Mouse (Mus musculus) erythroblast, embryonic 14.5 days (primary cell): Measurements from ENCODE around the gene Asb15.

Experiments used
- GATA1 ChIP-seq: IDR thresholded peaks from 2 replicates; pipeline ENCODE4 v1.6.1; 2012; ENCODE audit warnings: low read length, inconsistent platforms, mixed read lengths
- TAL1 ChIP-seq: IDR thresholded peaks from 3 replicates; pipeline ENCODE4 v1.6.1; 2012; ENCODE audit warnings: low read length, inconsistent platforms, mixed read lengths

DNA sequence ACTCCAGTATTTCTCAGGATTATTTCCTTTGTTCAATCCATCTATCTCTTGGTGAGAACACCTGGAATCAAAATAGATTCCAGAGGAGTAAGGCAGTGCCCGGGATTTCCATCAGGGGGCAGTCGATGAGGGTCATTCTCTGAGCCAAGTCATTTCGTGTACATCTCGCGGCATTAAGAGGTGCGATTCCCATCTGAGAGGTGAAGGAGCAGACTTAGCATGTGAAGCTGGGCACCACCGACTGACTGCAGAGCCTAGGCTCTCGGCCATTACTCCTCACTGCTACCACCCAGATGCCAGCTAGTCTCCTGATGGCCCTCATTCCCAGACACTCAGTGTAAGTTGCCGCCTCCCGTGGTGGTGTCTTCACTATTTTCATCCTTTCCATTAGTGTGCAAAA lies 78.6 kb downstream of the Asb15 start:
- TF ChIP-seq GATA1 (no peak), TAL1 (no peak)
